Mouse (Mus musculus) kidney, postnatal 25 days (tissue): ENCODE results near the gene Sik2.

Source experiments
- DNase-seq, 2 experiments: peaks; one replicate each; pipeline ENCODE4 v3.0.0; 2021; ENCODE audit warnings: mixed read lengths in 2 of 2

Sik2 gene

GRCm38 (mm10) chr9:50911861-50912515, 96.9 kb downstream of the Sik2 start:
- DNase-seq: peak in 1 of 2 experiments; percentile 11

- DNase-seq: no peak
Measured at GRCm38 (mm10) chr9:50905321-50905720, 103.6 kb downstream of the Sik2 start.

- no peak for DNase-seq
Measured at GRCm38 (mm10) chr9:50904196-50904847, 104.6 kb downstream of the Sik2 start.

- DNase-seq: no peak
Measured at GRCm38 (mm10) chr9:50900026-50900920, 108.6 kb downstream of the Sik2 start.

GRCm38 (mm10) chr9:50893665-50894064, 115.2 kb downstream of the Sik2 start:
- DNase-seq: peak in 1 of 2 experiments; percentile 59

GRCm38 (mm10) chr9:50890494-50891090, 118.3 kb downstream of the Sik2 start:
- no peak for DNase-seq

- no peak for DNase-seq
Measured at GRCm38 (mm10) chr9:50889964-50890363, 118.9 kb downstream of the Sik2 start.

GRCm38 (mm10) chr9:50889211-50889610, 119.7 kb downstream of the Sik2 start:
- no peak for DNase-seq

GRCm38 (mm10) chr9:50887351-50887750, 121.5 kb downstream of the Sik2 start:
- peak in 1 of 2 experiments; percentile 52 for DNase-seq

GRCm38 (mm10) chr9:50886870-50887269, 122.0 kb downstream of the Sik2 start:
- no peak for DNase-seq

GRCm38 (mm10) chr9:50885600-50885987, 123.3 kb downstream of the Sik2 start:
- peak in 1 of 2 experiments; percentile 39 for DNase-seq

- DNase-seq: peak; percentile 79 to 92
Measured at GRCm38 (mm10) chr9:50884741-50885599, 123.9 kb downstream of the Sik2 start.

GRCm38 (mm10) chr9:50884093-50884492, 124.8 kb downstream of the Sik2 start:
- DNase-seq: no peak

GRCm38 (mm10) chr9:50882183-50882582, 126.7 kb downstream of the Sik2 start:
- no peak for DNase-seq

GRCm38 (mm10) chr9:50877431-50877830, 131.4 kb downstream of the Sik2 start:
- no peak for DNase-seq

- peak; percentile 88 to 93 for DNase-seq
Measured at GRCm38 (mm10) chr9:50876287-50876686, 132.6 kb downstream of the Sik2 start.

GRCm38 (mm10) chr9:50875470-50875869, 133.4 kb downstream of the Sik2 start:
- DNase-seq: no peak

- DNase-seq: peak; percentile 65 to 89
Measured at GRCm38 (mm10) chr9:50874031-50874430, 134.8 kb downstream of the Sik2 start.

- DNase-seq: no peak
Measured at GRCm38 (mm10) chr9:50873210-50873609, 135.7 kb downstream of the Sik2 start.

GRCm38 (mm10) chr9:50868182-50868581, 140.7 kb downstream of the Sik2 start:
- peak in 1 of 2 experiments; percentile 9 for DNase-seq

GRCm38 (mm10) chr9:50867015-50867414, 141.9 kb downstream of the Sik2 start:
- DNase-seq: peak in 1 of 2 experiments; percentile 18

GRCm38 (mm10) chr9:50865803-50866202, 143.1 kb downstream of the Sik2 start:
- DNase-seq: no peak
